Mouse (Mus musculus) ES-Bruce4 (cell line): ENCODE results near the gene Elac2.

Experiments
- CTCF ChIP-seq: IDR thresholded peaks from one replicate; pipeline ENCODE4 v1.8.1; 2011; ENCODE audit warnings: low read depth, low read length
- EP300 ChIP-seq: IDR thresholded peaks from 2 replicates; pipeline ENCODE4 v1.6.1; 2011; ENCODE audit warnings: low read depth, low read length; ENCODE audit not compliant: insufficient read depth
- POLR2A ChIP-seq: IDR thresholded peaks from one replicate; pipeline ENCODE4 v1.8.1; 2011; ENCODE audit warnings: low read length; ENCODE audit not compliant: insufficient read depth

DNA sequence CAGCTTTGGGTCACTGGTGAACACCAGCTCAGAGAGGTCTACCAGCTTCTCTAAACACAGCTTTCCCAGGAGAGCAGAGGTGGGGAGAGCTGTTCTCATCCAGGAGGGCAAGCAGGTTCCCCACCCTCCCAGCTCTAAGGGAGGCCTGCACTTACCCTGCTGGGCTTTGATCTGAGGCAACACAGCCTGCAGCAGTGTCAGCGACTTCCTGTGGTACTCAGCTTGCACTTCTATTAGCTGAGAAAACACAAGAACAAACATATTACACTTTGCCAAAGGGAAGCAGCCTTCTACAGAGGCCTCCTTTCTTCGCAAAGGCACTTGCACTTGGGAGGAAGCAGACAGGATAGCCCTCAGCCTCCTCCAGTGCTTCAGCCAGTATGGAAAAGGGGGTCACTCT lies 60.2 kb downstream of the Elac2 start:
- TF ChIP-seq POLR2A (no peak), CTCF (no peak), EP300 (no peak)
